Mouse (Mus musculus): ENCODE measurements around the gene Gm11213. TPM values are rescaled to one million over a fixed set of nuclear protein-coding genes. Genes with fewer than 3 reads are reported as not detected.

The Gm11213 gene
- polyA plus RNA-seq, 1 experiment, result not detected

DNA sequence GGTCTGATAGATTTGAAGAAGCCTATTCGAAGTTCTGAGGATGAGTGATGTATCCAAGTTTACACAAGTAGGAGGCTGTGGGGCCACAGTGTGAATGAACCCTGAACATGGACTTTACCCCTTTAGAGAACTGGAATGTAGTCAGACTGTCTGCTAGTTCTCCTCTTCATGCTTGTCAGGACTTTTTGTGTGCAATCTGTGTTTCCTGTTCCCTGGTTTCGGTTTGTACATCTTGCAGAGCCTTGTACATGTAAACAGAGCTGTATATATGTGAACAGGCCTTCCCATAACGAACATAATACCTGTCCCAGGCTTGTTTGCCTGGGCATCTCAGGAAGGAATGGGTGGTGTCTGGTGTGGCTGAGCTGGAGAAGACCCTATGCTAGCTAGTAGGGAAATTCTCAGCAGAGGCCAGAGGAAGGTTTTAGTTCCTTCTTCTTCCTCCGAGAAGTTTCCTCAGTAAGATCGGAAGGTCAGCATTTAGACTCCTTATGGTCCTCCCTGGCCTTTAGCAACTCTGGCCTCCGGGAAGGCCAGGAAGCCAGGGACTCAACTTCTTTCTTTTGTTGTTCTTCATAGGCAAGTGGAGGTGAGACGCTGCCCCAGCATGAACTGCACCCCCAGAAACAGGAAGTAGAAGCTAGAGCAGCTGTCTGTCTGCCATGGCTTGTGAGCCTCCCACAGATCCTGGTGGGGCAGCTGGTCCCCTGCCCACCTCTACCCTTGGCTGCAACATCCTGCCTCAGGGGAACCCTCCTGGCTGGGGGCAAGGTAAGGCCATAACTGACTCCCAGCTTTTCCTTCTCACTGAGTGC, 43.0 kb downstream of the Gm11213 start:
- TF ChIP-seq CTCF (IDR thresholded peaks at IDR 0.05; ENCODE audit: low read depth, low read length), result no peak
- TF ChIP-seq EP300 (IDR thresholded peaks at IDR 0.05; ENCODE audit: insufficient read depth, low read depth, low read length), result no peak
- TF ChIP-seq POLR2A (IDR thresholded peaks at IDR 0.05; ENCODE audit: insufficient read depth, low read length), result no peak
- Histone ChIP-seq H3K9me3 (replicated peaks; ENCODE audit: control insufficient read depth, insufficient read depth, low read length, poor library complexity, severe bottlenecking) (no peaks in the 10 kb centered on the region), H3K4me3 (ENCODE audit: low read depth, low read length) (no peak overlapping the region), H3K36me3 (ENCODE audit: control insufficient read depth, insufficient read depth, low read length, poor library complexity, severe bottlenecking) (no peaks in the 10 kb centered on the region), H3K4me1 (ENCODE audit: control insufficient read depth, insufficient read depth, low read length) (peaks cover 2% of the 10 kb centered on the region), H3K27me3 (ENCODE audit: control insufficient read depth, insufficient read depth, low read length, poor library complexity, severe bottlenecking) (no peaks in the 10 kb centered on the region), H3K27ac (ENCODE audit: insufficient read depth, low read length) (no peak overlapping the region), H3K9ac (ENCODE audit: low read depth, poor library complexity, severe bottlenecking) (no peak overlapping the region)

DNA sequence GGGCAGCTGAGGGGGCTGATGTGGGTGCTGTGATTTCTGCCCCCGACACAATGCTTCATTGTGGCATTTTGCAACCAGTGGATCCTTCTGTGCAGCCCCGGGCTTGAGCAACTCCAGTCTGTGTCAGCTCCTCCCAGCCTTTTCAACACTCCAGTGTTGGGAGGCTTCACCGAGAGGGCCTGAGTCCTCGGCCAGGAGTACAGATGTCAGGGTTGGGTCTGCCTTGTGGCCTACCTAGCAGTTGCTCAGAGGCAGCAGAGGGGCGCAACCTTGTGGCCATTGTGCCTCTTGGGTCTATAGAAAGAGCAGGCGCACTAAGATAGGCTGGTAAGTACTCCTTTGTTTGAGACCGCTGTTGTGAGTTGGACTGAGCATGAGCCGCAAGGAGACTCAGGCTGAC, 45.0 kb downstream of the Gm11213 start:
- Histone ChIP-seq H3K4me1 (ENCODE audit: control insufficient read depth, insufficient read depth, low read length) (peaks cover 2% of the 10 kb centered on the region), H3K36me3 (ENCODE audit: control insufficient read depth, insufficient read depth, low read length, poor library complexity, severe bottlenecking) (no peaks in the 10 kb centered on the region), H3K9ac (ENCODE audit: low read depth, poor library complexity, severe bottlenecking) (no peak overlapping the region), H3K27me3 (ENCODE audit: control insufficient read depth, insufficient read depth, low read length, poor library complexity, severe bottlenecking) (no peaks in the 10 kb centered on the region), H3K9me3 (replicated peaks; ENCODE audit: control insufficient read depth, insufficient read depth, low read length, poor library complexity, severe bottlenecking) (no peaks in the 10 kb centered on the region), H3K4me3 (ENCODE audit: low read depth, low read length) (no peak overlapping the region), H3K27ac (ENCODE audit: insufficient read depth, low read length) (no peak overlapping the region)
- TF ChIP-seq POLR2A (IDR thresholded peaks at IDR 0.05; ENCODE audit: insufficient read depth, low read length) (no peak), EP300 (IDR thresholded peaks at IDR 0.05; ENCODE audit: insufficient read depth, low read depth, low read length) (no peak), CTCF (IDR thresholded peaks at IDR 0.05; ENCODE audit: low read depth, low read length) (peak; percentile 34)

DNA sequence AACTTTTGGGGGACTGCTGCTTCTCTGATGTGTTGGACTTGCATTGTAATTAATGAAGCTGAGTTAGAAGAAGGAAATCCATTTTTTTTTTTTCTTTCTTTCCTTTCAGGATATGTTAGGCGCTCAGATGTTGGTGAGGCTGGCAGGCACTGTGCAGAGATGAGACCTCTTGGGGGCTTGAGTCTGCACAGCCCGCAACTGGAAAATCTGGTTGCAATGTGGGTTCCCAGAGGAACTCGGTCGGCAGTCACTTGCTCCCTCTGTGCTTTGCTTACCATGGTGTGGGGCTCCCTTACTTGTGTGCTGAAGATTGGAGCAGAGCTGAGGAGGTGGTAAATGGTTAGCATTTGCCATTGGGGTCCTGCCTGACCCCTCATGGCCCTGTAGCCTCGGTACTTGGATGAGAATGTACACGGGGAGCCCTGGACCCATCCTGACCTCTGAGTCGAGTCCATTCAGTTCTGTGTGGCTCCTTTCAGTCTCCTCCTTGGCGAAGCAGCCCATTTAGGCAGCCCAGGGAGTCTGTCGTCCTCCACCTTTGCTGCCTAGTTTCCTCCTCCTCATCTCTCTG, 45.8 kb downstream of the Gm11213 start:
- Histone ChIP-seq H3K4me3 (ENCODE audit: low read depth, low read length) (peak overlapping the region; percentile 74), H3K27ac (ENCODE audit: insufficient read depth, low read length) (no peak overlapping the region), H3K4me1 (ENCODE audit: control insufficient read depth, insufficient read depth, low read length) (peaks cover 2% of the 10 kb centered on the region), H3K9ac (ENCODE audit: low read depth, poor library complexity, severe bottlenecking) (peak overlapping the region; percentile 90), H3K36me3 (ENCODE audit: control insufficient read depth, insufficient read depth, low read length, poor library complexity, severe bottlenecking) (no peaks in the 10 kb centered on the region), H3K27me3 (ENCODE audit: control insufficient read depth, insufficient read depth, low read length, poor library complexity, severe bottlenecking) (no peaks in the 10 kb centered on the region), H3K9me3 (replicated peaks; ENCODE audit: control insufficient read depth, insufficient read depth, low read length, poor library complexity, severe bottlenecking) (no peaks in the 10 kb centered on the region)
- TF ChIP-seq CTCF (IDR thresholded peaks at IDR 0.05; ENCODE audit: low read depth, low read length) (no peak), EP300 (IDR thresholded peaks at IDR 0.05; ENCODE audit: insufficient read depth, low read depth, low read length) (no peak), POLR2A (IDR thresholded peaks at IDR 0.05; ENCODE audit: insufficient read depth, low read length) (no peak)

DNA sequence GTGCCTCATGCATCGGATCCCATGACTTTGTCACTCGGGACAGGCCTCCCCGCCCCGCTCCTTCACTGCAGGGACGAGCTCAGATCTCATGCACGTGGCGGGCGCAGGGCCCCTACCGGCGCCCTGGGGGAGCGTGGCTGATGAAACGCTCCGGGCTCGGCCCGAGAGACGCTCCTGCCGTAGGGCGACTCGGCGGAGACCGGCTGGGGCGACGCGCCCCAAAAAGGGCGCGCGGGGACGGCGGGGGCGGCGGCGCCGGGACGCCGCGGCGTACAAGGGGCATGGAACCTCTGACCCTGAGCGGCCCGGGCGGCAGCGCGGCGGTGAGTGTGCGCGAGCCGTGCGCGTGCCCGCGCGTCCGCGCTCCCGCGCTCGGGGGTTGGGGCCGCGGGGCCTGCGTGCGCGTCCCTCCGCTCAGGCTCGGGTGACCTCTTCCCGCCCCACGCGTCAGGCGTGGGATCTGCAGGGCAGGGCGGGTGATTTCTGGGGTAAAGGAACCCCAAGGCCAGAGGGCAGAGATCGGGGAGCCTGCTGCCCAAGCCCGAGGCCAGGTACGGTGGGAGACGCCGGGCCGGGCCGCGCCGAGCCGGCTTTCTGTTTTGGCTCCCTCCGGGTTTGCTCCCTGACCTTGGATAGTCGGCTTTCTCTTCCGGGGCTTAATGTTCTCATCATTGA, 46.5 kb downstream of the Gm11213 start, which contains the start of gene Tmem268:
Gene Tmem268 (plus strand): TSS at position 375 of the 675 bp plus-strand sequence.
- peak; percentile 53 for TF ChIP-seq POLR2A (IDR thresholded peaks at IDR 0.05; ENCODE audit: insufficient read depth, low read length)
- no peak for TF ChIP-seq CTCF (IDR thresholded peaks at IDR 0.05; ENCODE audit: low read depth, low read length)
- H3K4me1 ChIP-seq (ENCODE audit: control insufficient read depth, insufficient read depth, low read length), result peaks cover 2% of the 10 kb centered on the region

DNA sequence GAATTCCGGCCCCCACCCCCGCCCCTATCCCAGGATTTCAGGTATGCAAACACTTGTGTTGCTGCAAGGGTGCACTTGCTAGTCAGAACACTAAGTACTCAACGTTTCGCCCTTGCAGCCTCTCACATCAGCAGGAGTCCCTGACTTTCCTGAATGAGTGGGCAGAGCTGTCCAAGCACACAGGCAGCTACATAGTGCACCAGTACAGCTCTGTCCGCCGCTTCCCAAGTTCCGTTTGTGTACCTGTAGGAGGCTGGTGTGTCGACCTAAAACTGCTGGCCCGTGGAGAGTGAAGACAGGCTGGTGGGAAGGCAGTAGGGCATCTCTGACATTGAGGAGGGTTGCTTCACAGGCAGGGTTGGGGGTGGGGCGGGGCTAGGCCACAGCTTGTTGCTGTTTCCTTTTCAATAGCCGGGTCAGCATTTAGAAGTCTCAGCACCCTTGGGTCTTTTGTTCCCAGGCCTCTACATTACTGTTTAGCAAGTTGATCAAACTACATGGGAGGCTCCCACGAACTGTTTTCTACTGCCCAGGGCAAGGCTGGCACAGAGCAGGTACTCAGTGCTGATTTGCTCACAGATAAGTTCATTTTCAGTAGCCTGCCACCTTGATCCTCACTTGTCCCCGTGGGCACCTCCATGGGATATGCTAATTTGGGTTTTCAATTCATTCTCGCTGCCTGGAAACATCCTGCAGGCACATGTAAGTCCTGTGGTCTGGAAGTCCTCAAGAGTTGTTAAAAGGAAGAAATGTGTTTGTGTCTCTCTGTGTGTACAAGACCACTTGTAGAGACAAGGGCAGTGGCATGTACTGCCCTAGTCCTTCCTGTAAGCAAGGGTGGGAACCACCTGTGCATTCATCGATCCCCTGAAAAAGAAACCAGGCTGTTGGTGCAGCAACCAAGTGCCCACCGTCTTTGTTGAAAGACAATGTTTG, 47.7 kb downstream of the Gm11213 start:
- H3K4me1 ChIP-seq (ENCODE audit: control insufficient read depth, insufficient read depth, low read length), result peaks cover 2% of the 10 kb centered on the region
- 0 out of 2 replicates have a peak, but pooled peaks cover 6% of the 10 kb centered on the region for H3K36me3 ChIP-seq (ENCODE audit: control insufficient read depth, insufficient read depth, low read length, poor library complexity, severe bottlenecking)
- H3K27ac ChIP-seq (ENCODE audit: insufficient read depth, low read length), result no peak overlapping the region

More for the DNA sequence above, 46.5 kb downstream of the Gm11213 start, which contains the start of gene Tmem268:
- no peak within 1 kb of the TSS for H3K27ac ChIP-seq (ENCODE audit: insufficient read depth, low read length)
- H3K9me3 ChIP-seq (replicated peaks; ENCODE audit: control insufficient read depth, insufficient read depth, low read length, poor library complexity, severe bottlenecking), result no peaks in the 10 kb centered on the region
- peak within 1 kb of the TSS; percentile 90 for H3K9ac ChIP-seq (ENCODE audit: low read depth, poor library complexity, severe bottlenecking)
- no peaks in the 10 kb centered on the region for H3K36me3 ChIP-seq (ENCODE audit: control insufficient read depth, insufficient read depth, low read length, poor library complexity, severe bottlenecking)
- peak within 1 kb of the TSS; percentile 74 for H3K4me3 ChIP-seq (ENCODE audit: low read depth, low read length)
- H3K27me3 ChIP-seq (ENCODE audit: control insufficient read depth, insufficient read depth, low read length, poor library complexity, severe bottlenecking), result no peaks in the 10 kb centered on the region

More for the DNA sequence above, 47.7 kb downstream of the Gm11213 start:
- H3K9me3 ChIP-seq (replicated peaks; ENCODE audit: control insufficient read depth, insufficient read depth, low read length, poor library complexity, severe bottlenecking), result no peaks in the 10 kb centered on the region
- H3K27me3 ChIP-seq (ENCODE audit: control insufficient read depth, insufficient read depth, low read length, poor library complexity, severe bottlenecking), result no peaks in the 10 kb centered on the region
- H3K4me3 ChIP-seq (ENCODE audit: low read depth, low read length), result no peak overlapping the region
- peak overlapping the region; percentile 90 for H3K9ac ChIP-seq (ENCODE audit: low read depth, poor library complexity, severe bottlenecking)
- no peak for TF ChIP-seq EP300 (IDR thresholded peaks at IDR 0.05; ENCODE audit: insufficient read depth, low read depth, low read length)
- TF ChIP-seq POLR2A (IDR thresholded peaks at IDR 0.05; ENCODE audit: insufficient read depth, low read length), result peak; percentile 17

All from ES-Bruce4 (cell line).